Mouse (Mus musculus) C2C12 (cell line): ENCODE results near the gene Ndufa5. TPM values are rescaled to one million over a fixed set of nuclear protein-coding genes. Genes with fewer than 3 reads are reported as not detected.

Experiments used
- H3K27me3 ChIP-seq: one replicate; pipeline ENCODE4 v1.6.1; 2011; ENCODE audit not compliant: control insufficient read depth, insufficient read depth, insufficient read length
- H3K36me3 ChIP-seq: one replicate; pipeline ENCODE4 v1.6.1; 2011; ENCODE audit not compliant: control insufficient read depth, insufficient read depth
- H3K4me3 ChIP-seq: one replicate; pipeline ENCODE4 v1.5.1; 2011; ENCODE audit warnings: mild to moderate bottlenecking, control low read depth; ENCODE audit not compliant: poor library complexity, insufficient read depth, severe bottlenecking
- H3K79me2 ChIP-seq: one replicate; pipeline ENCODE4 v1.6.1; 2011; ENCODE audit not compliant: control insufficient read depth, insufficient read depth
- H3K79me3 ChIP-seq: one replicate; pipeline ENCODE4 v1.6.1; 2011; ENCODE audit warnings: low read depth, control low read depth
- H3ac ChIP-seq: one replicate; pipeline ENCODE3; 2011; ENCODE audit warnings: low read depth; ENCODE audit not compliant: control insufficient read depth, insufficient read length
- CEBPB ChIP-seq: IDR thresholded peaks from one replicate; pipeline ENCODE4 v1.6.1; 2011; ENCODE audit warnings: low read depth, mild to moderate bottlenecking, control low read depth, moderate library complexity
- CTCF ChIP-seq: IDR thresholded peaks from one replicate; pipeline ENCODE4 v1.5.1; 2011; ENCODE audit not compliant: control insufficient read depth, insufficient read depth, insufficient read length
- FOSL1 ChIP-seq: IDR thresholded peaks from one replicate; pipeline ENCODE4 v1.8.0; 2011; ENCODE audit warnings: mild to moderate bottlenecking, low read length; ENCODE audit not compliant: poor library complexity, insufficient read depth, severe bottlenecking
- MAX ChIP-seq: IDR thresholded peaks from one replicate; pipeline ENCODE4 v1.6.1; 2011; ENCODE audit warnings: mild to moderate bottlenecking, control low read depth
- MYOD1 ChIP-seq: IDR thresholded peaks from one replicate; pipeline ENCODE4 v1.6.1; 2011; ENCODE audit warnings: low read depth; ENCODE audit not compliant: control insufficient read depth, insufficient read length
- MYOG ChIP-seq: IDR thresholded peaks from one replicate; pipeline ENCODE4 v1.6.1; 2011; ENCODE audit not compliant: control insufficient read depth, insufficient read length; ENCODE audit errors: extremely low read depth
- USF1 ChIP-seq: IDR thresholded peaks from one replicate; pipeline ENCODE4 v1.6.1; 2011; ENCODE audit warnings: low read depth, mild to moderate bottlenecking, control low read depth, moderate library complexity
- polyA plus RNA-seq: library from polyadenylated mRNA; unstranded; fragments of >200 nt; fragmentation: generic; extraction: Trizol; gene quantifications from one replicate; pipeline ENCODE4 v1.2.1, GENCODE M21; 2012; ENCODE audit warnings: missing spikeins

The Ndufa5 gene
- polyA plus RNA-seq, 1 experiment, result 215 TPM

DNA sequence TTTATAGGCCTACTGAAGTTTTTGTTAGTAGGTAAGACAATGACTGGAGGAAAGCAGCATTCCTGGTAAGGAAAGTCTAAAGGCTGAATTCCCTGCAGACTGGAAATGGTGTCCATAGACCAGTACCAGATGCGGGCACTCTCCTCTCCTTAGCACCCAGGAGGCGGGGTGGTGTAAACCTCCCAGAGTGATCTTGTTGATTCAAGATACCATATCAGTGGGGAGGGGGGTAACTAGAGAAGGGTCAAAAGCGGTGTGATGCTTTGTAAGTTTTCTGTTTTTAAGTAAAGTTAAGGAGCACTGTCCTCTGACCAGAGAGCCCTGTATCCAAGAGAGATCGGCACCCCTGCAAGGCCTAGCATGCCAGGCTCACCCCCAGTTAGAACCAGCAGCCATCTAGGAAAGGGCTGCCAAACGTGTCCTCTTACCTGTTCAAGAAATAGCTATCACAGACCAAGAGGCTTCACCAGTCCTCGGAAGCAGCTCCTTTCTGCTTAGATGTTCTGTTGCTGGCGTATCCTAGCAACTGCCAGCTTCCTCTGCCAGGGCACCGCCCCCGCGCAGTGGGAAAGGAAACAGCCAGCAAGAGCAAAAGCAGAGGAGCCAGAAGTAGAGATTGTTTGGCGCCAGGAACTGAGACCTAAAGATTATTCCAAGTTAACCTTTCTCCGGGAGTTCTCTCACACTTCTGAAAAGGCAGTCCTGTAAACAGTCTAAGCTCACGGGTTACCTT is 13.1 kb downstream of the Ndufa5 start, which contains the start of gene Iqub:
TSS of gene Iqub (minus strand) at position 516 of the 733 bp plus-strand sequence.
- H3K27me3 ChIP-seq, result no peaks in the 10 kb centered on the region
- TF ChIP-seq USF1, result no peak
- TF ChIP-seq CEBPB, result no peak
- no peaks in the 10 kb centered on the region for H3K79me3 ChIP-seq

DNA sequence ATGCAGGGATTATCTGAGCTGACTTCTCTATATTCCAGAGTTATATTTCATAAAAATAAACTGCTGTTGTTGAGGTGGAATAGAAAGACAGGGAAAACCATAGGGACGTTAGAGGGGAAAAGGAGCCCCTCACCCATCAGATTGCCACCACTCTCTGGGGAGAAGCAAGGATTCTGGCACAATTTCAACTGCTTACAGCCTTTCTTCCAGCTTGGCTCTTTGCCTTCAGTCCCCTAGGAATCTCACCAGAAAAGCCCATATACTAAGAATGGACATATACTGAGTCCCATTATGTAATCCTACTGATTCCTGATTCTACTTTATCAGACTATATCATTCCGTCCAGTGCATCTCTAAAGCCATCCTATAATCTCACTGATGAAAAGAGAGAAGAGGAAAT is 23.7 kb downstream of the Ndufa5 start:
- TF ChIP-seq MYOG, result no peak
- TF ChIP-seq CEBPB, result no peak
- TF ChIP-seq MAX, result no peak
- TF ChIP-seq CTCF, result no peak
- no peak for TF ChIP-seq MYOD1
- TF ChIP-seq FOSL1, result no peak
- TF ChIP-seq USF1, result no peak
- Histone ChIP-seq H3K4me3 (no peak overlapping the region), H3K36me3 (no peaks in the 10 kb centered on the region)

More for the DNA sequence above, 13.1 kb downstream of the Ndufa5 start, which contains the start of gene Iqub:
- Histone ChIP-seq H3ac (no peak within 1 kb of the TSS), H3K79me2 (no peaks in the 10 kb centered on the region), H3K4me3 (no peak within 1 kb of the TSS), H3K36me3 (peaks cover 11% of the 10 kb centered on the region)

DNA sequence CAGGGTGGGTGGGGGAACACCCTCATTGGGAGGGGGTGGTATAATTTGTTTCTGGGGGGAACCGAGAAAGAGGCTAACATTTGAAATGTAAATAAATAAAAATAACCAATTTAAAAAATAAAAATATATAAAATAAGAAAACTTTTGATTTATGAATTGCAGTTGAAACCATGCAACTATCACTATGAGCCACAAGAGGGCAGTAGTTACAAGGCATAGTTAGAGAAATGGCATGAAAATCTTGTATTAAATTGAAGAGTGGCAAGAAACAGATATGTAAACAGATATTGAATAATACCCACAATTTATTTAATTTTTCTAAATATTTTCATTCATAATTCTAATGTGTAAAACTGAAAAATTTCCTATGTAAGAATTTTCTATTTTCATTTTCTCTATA is 37.5 kb downstream of the Ndufa5 start:
- Histone ChIP-seq H3K4me3 (no peak overlapping the region), H3K79me3 (no peaks in the 10 kb centered on the region)
- TF ChIP-seq MAX (no peak), FOSL1 (no peak), CTCF (no peak), MYOG (no peak), USF1 (no peak), CEBPB (no peak), MYOD1 (no peak)

More for the DNA sequence above, 23.7 kb downstream of the Ndufa5 start:
- H3K79me2 ChIP-seq, result no peaks in the 10 kb centered on the region
- no peak overlapping the region for H3ac ChIP-seq
- no peaks in the 10 kb centered on the region for H3K79me3 ChIP-seq
- H3K27me3 ChIP-seq, result no peaks in the 10 kb centered on the region

DNA sequence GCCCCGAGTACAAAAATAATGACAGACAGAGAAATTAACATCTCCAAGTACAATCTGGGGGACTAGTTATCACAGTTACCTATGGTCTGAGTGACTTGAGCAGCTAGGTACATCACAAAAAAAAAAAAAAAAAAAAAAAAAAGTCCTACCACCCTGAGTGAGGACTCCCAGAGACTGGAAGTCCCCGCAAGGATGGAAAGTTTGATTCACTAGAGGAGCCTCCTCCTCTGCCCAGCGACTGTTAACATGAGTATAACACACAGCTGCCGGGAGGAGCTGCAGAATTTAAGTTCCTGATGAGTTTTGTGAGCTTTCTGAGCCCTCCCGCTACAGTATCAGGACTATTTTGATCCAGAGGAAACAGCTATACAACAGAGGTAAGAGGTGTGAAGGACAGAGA is 41.3 kb downstream of the Ndufa5 start:
- no peak overlapping the region for H3K4me3 ChIP-seq
- no peak overlapping the region for H3ac ChIP-seq
- TF ChIP-seq CEBPB (no peak), MAX (no peak), FOSL1 (no peak), MYOD1 (no peak), USF1 (no peak), MYOG (no peak)
- no peaks in the 10 kb centered on the region for H3K79me2 ChIP-seq
- H3K79me3 ChIP-seq, result no peaks in the 10 kb centered on the region
- no peaks in the 10 kb centered on the region for H3K27me3 ChIP-seq
- H3K36me3 ChIP-seq, result no peaks in the 10 kb centered on the region

More for the DNA sequence above, 37.5 kb downstream of the Ndufa5 start:
- no peaks in the 10 kb centered on the region for H3K36me3 ChIP-seq
- H3K27me3 ChIP-seq, result no peaks in the 10 kb centered on the region
- H3K79me2 ChIP-seq, result no peaks in the 10 kb centered on the region
- H3ac ChIP-seq, result no peak overlapping the region

DNA sequence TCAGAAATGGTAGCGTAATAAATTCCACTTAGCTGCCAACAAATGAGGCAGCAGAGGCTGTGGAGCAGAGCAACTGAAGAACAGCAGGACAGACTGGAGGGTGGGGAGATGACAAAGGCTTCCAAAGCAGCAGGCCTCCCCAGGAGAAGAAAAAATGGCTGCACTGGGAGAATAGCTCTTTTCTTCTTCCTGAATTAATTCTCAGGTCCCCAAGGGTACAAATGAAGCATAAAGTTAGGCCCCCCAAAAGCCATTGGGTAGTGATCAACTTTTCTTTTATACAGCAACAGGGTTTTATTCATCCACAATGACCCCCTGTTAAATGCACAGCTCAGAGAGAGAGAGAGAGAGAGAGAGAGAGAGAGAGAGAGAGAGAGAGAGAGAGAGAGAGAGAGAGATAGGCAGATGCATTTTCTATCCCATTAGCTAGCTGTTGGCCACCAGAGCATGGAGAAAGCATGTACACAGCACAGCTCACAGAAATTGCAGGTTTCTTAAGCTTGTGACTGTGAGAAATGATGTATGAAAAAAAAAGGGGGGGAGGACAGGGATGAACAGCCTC is 57.2 kb downstream of the Ndufa5 start:
- H3K27me3 ChIP-seq, result no peaks in the 10 kb centered on the region
- no peaks in the 10 kb centered on the region for H3K36me3 ChIP-seq
- no peaks in the 10 kb centered on the region for H3K79me3 ChIP-seq
- H3K4me3 ChIP-seq, result no peak overlapping the region
- H3K79me2 ChIP-seq, result no peaks in the 10 kb centered on the region
- H3ac ChIP-seq, result no peak overlapping the region
- TF ChIP-seq MAX, result no peak
- TF ChIP-seq MYOG, result no peak
- no peak for TF ChIP-seq CTCF
- TF ChIP-seq MYOD1, result no peak
- no peak for TF ChIP-seq CEBPB
- no peak for TF ChIP-seq FOSL1
- TF ChIP-seq USF1, result no peak

DNA sequence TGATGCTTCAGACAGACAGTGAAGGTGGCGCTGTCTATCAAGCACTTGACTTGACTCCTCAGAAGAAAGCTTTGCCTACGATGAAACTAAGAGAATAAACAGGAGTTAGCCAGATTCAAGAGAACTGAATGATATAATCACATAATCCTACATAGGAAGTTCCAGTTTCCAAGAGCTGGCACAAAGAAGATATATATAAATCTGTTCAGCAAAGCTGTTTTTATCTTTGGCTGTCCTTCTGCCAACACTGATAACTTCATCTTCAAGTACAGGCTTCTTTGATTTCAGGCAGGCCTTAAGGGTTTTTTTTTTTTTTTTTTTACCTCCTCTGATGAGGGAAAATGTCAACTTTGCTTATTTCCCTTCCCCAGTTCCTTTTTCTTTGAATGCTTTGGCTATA is 57.7 kb downstream of the Ndufa5 start:
- H3K79me3 ChIP-seq, result no peaks in the 10 kb centered on the region
- no peak for TF ChIP-seq FOSL1
- no peak for TF ChIP-seq MYOD1
- TF ChIP-seq CEBPB, result no peak
- TF ChIP-seq CTCF, result no peak
- TF ChIP-seq MAX, result no peak
- no peak overlapping the region for H3K4me3 ChIP-seq
- no peak overlapping the region for H3ac ChIP-seq
- no peaks in the 10 kb centered on the region for H3K27me3 ChIP-seq
- H3K79me2 ChIP-seq, result no peaks in the 10 kb centered on the region
- no peaks in the 10 kb centered on the region for H3K36me3 ChIP-seq

Other genes starting within 250 kb of the Ndufa5 start
- gene Iqub, start 12.9 kb downstream of the Ndufa5 start, polyA plus RNA-seq, result not detected
- not detected for gene Asb15, start 131 bp upstream of the Ndufa5 start, polyA plus RNA-seq
- 0.07 TPM for gene Lmod2, start 69.7 kb upstream of the Ndufa5 start, polyA plus RNA-seq
- gene Wasl, start 137.0 kb upstream of the Ndufa5 start, polyA plus RNA-seq, result 9.5 TPM
- 0.01 TPM for gene Hyal6, start 205.2 kb upstream of the Ndufa5 start, polyA plus RNA-seq
- gene Hyal4, start 220.3 kb upstream of the Ndufa5 start, polyA plus RNA-seq, result not detected